Mouse (Mus musculus): ENCODE results near the gene Cherp.

The Cherp gene

GRCm38 (mm10) chr8:72474826-72475546 is at the start of gene Cherp:
Gene Cherp, minus strand, starts transcription at chr8:72475226.
- DNase-seq (ENCODE audit: low read depth, low spot score), result peak; percentile 99

DNA sequence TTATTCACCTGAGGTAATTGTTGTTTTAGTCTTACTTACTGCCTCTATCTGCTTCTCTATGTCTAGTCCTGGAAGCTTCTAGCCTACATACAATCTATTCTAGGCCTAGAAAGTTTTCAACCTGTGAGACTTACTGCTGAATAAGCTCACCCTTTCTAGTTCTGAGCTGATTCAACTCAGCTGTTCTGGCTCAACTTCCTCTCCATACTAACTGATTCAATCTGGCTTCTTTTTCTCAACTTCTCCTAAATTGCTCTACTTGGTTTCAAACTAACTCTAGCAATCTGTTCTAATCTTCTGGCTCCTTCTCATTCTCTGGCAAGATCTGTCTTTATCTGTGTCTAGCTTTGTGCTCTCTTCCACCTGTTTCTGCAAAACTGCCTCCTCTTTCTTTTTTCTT is 46.9 kb upstream of the Cherp start:
- DNase-seq (ENCODE audit: low read depth, low spot score), result no peak

DNA sequence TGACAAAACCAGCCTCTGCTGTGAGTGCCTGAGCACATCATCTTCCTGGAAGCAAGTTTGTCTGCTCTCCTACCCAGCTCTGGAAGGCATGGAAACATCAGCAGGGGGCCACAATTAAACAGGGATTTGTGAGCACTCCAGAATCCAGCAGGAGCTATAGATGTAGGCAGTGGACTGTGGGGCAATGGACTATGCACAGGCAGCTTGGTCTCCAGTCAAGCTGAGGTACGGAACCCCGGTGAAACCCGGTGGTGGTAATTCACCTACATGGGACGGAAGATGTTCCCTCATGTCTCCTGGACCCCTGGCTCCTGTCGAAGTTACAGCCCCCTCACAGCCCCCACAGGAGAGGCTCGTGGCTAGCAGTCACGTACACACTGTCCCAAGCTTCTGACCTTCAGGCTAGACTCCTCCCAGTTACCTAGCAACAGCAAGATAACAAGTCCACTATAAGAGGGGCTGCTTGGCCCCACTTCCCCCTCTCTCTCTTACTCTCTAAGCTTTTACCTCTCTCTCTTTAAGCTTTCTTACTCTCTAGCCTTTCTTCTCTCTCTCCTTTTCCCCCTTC is 42.5 kb upstream of the Cherp start:
- DNase-seq (ENCODE audit: low read depth, low spot score), result no peak

GRCm38 (mm10) chr8:72513158-72513557 is 38.1 kb upstream of the Cherp start:
- DNase-seq (ENCODE audit: low read depth, low spot score), result no peak

DNA sequence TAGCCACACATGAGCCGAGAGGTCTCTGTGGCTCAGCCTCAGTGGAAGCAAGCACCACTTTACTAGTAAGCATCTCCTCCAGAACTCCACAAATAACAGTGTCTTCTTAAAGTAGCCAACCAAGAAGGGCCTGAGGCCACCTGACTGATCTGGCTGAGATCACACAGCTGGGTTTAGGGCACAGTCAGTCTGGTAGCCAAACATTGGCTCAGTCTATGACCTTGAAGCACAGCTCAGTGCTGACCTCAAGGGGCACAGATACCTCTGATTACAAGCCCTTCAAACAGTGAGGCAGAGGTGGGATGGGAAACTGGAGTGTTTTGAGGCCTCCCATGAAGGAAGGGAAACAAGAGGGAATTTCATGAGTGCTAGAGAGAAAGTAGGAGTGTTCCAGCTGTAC is 37.6 kb upstream of the Cherp start:
- DNase-seq (ENCODE audit: low read depth, low spot score), result no peak

DNA sequence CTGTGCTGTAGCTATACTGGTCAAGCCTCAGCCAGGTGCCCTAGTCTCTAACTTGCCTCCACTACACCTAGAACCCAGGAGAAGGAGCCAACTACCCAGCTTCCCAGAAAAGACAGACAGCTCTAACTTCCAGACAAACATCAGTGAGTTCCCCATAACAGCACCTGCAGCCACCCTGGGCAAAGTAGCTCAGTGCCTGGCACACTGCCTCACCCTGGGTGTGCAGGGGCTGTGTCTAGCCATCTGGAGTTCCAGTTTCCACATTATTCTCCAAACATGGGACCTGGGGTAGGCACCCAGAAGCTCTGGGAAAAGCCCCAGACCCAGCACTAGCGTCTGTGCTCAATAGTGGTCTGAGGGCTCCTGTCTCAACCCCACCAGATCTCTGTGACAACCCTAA is 32.5 kb upstream of the Cherp start:
- no peak for DNase-seq (ENCODE audit: low read depth, low spot score)

GRCm38 (mm10) chr8:72504637-72505314 is 29.8 kb upstream of the Cherp start:
- DNase-seq (ENCODE audit: low read depth, low spot score), result no peak

DNA sequence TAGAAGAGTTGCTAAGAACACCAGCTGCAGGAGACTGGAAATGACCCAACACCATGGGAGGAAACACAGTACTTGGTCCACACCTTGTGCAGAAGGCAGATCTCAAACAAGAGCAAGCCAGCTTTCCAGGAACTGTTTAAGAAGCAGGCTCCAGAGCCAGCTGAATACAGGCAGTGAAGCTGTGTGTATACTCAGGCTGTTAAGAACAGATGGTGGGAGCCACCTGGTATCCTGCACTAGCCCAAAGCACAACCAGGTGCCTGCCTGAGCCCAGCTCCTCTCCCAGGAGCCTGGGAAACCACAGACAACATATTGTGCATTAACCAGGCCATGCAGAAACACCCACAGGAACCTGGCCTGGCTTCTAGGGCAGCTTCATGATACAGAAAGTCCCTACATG is 29.1 kb upstream of the Cherp start:
- peak; percentile 66 for DNase-seq (ENCODE audit: low read depth, low spot score)

- DNase-seq (ENCODE audit: low read depth, low spot score), result no peak
Observed at GRCm38 (mm10) chr8:72500521-72500931, 25.5 kb upstream of the Cherp start.

- no peak for DNase-seq (ENCODE audit: low read depth, low spot score)
Observed at GRCm38 (mm10) chr8:72499521-72500284, 24.7 kb upstream of the Cherp start.

GRCm38 (mm10) chr8:72498527-72498926 is 23.5 kb upstream of the Cherp start:
- DNase-seq (ENCODE audit: low read depth, low spot score), result no peak

- no peak for DNase-seq (ENCODE audit: low read depth, low spot score)
Observed at GRCm38 (mm10) chr8:72497911-72498310, 22.9 kb upstream of the Cherp start.

GRCm38 (mm10) chr8:72496217-72496616 is 21.2 kb upstream of the Cherp start:
- no peak for DNase-seq (ENCODE audit: low read depth, low spot score)

DNA sequence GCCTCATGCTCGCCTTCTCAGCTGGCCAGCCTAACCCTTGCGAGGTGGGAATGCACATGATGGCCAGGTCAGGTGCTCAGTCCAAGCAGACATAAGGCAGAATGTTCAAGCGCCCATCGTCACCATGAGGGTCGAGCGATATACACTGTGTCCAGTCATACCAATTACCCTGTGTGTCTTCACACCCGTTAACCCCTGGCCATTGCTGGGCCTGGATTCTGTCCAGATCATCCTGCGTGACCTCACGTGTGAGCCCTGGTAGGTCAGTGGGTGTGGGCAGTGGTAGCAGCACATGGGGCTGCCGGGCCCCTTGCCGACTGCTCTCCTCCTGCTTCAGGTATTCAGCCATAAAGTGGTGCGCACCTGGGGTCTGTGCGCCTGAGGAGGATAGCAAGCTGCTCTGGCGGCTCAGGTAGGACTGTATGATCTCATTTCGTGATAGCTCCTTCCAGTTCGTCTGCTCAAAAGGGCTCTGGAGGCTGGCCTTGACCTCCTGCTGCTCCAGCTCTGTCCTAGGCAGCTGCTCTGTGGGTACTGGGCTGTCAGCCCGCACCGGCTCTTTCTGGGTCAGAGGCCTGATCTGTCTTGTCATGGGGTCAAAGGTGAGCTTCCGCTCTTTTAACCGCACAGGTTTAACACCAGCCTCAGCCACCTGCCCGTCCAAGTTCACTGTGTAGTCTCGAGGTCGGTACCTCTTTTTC is 20.5 kb upstream of the Cherp start:
- DNase-seq (ENCODE audit: low read depth, low spot score), result no peak

DNA sequence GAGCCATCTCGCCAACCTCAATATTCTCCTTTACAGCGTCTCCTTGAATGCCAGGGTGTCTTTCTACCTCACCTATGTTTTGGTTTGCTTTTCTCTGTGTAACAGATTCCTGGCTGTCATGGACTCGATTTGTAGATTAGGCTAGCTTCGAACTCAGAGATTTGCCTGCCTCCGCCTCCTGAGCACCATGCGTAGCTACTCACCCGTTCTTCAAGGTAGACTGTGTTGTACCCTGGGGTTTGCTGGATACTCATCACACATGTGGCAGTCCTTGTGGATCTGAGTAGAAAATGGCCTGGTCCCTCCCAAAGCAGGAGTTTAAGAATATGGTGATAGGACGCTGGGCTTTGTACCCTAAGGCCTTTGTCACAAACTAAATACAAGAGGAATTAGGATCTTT is 18.4 kb upstream of the Cherp start:
- DNase-seq (ENCODE audit: low read depth, low spot score), result no peak

GRCm38 (mm10) chr8:72492622-72493081 is 17.6 kb upstream of the Cherp start:
- DNase-seq (ENCODE audit: low read depth, low spot score), result peak; percentile 97

DNA sequence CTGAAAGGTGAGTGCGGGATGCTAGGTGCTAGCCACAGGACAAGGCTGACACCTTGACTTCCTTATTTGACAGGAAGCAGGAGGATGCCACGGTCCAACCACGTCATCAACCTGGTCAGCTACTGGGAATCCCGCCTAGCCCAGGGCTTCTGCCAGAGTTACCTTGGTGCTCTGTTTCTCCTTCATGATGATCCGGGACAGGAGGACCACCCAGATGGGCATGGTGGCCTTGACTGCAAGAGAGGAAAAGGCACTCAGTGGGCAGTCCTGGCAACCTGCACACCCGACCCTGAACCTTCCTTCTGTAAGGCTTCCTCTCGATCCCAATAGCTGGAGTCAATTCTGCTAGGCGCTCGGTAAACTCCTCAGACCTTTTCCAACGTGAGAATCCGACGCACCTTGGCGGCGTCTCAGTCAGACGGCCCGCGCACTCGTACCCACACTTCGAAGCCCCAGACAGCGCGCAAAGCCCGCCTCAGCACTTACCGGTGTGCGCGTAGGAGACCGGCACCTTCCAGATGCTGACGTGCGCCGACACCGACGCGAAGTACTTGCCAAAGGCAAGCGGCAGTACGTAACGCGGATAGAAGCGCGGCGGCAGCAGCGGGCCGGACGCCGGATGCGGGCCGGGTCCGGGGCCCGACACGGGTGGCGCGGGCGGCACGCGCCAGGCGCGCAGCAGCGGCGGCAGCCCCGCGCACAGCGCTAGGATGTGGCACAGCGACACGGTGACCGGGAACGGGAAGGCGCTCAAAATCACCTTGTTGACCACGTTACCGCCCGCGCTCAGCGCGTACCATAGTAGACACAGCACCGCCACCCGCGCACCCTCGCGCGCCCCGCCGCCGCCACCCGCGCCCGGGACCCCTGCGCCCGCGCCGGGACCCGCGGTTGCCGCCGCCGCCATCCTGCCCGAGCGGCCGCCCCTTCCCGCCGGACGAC is 16.9 kb upstream of the Cherp start, which contains the start of gene Slc35e1:
TSS of gene Slc35e1 (minus strand) at position 935 of the 942 bp plus-strand sequence.
- DNase-seq (ENCODE audit: low read depth, low spot score), result no peak

- no peak for DNase-seq (ENCODE audit: low read depth, low spot score)
Observed at GRCm38 (mm10) chr8:72491017-72491416, 16.0 kb upstream of the Cherp start.

DNA sequence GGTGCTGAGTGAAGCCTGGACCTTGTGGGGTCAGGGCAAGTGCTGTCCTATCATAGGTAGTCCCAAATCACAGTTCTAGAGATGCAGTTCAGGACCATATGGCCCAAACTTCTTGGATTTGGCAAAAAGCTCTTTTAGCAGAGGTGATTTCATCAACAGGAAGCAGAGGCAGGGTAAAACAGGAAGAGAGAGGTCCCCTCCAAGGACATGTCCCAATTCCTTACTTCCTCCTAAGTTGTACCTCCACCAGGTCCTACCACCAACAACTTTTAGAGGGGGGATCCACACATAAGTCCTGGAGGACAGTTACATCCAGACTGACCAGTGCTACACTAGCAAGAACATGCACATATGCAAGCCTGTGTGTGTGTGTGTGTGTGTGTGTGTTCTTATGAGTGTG is 12.0 kb upstream of the Cherp start:
- DNase-seq (ENCODE audit: low read depth, low spot score), result no peak
